Mouse (Mus musculus) midbrain, embryonic 12.5 days (tissue): ENCODE measurements around the gene Sel1l. TPM values are rescaled to one million over a fixed set of nuclear protein-coding genes. Genes with fewer than 3 reads are reported as not detected.

ENCODE experiments used
- ATAC-seq: fragments of 200-750 bp; cut with Nextera tagmentation; 2 replicates; pipeline ENCODE4 v1.8.0; 2017; ENCODE audit warnings: low read depth, moderate TSS enrichment, moderate library complexity; ENCODE audit not compliant: low FRiP score
- H3K27ac ChIP-seq: fragments of 300-500 bp; sonication (generic); replicated peaks from 2 replicates; pipeline ENCODE4 v1.5.1; 2016; ENCODE audit warnings: mild to moderate bottlenecking
- H3K27me3 ChIP-seq: fragments of 300-500 bp; sonication (generic); 2 replicates; pipeline ENCODE4 v1.6.1; 2016; ENCODE audit warnings: mild to moderate bottlenecking
- H3K36me3 ChIP-seq: fragments of 300-500 bp; sonication (generic); 2 replicates; pipeline ENCODE4 v1.6.1; 2016
- H3K4me1 ChIP-seq: fragments of 300-500 bp; sonication (generic); 2 replicates; pipeline ENCODE4 v1.6.1; 2016
- H3K4me2 ChIP-seq: fragments of 300-500 bp; sonication (generic); replicated peaks from 2 replicates; pipeline ENCODE4 v1.6.1; 2016; ENCODE audit warnings: mild to moderate bottlenecking, moderate library complexity
- H3K4me3 ChIP-seq: fragments of 300-500 bp; sonication (generic); 2 replicates; pipeline ENCODE4 v1.5.1; 2016; ENCODE audit warnings: mild to moderate bottlenecking
- H3K9ac ChIP-seq: fragments of 300-500 bp; sonication (generic); replicated peaks from 2 replicates; pipeline ENCODE4 v1.6.1; 2016; ENCODE audit warnings: mild to moderate bottlenecking, moderate library complexity
- H3K9me3 ChIP-seq: fragments of 300-500 bp; sonication (generic); 2 replicates; pipeline ENCODE4 v1.6.1; 2016; ENCODE audit warnings: mild to moderate bottlenecking
- WGBS: fragments of 180-500 bp; shearing (Covaris S2); methylation state at CpG from one replicate; pipeline ENCODE4 v1.1.7; 2016; 5-methylcytosine and 5-hydroxymethylcytosine counted together
- polyA plus RNA-seq: library from polyadenylated mRNA; unstranded; fragments of >200 nt; fragmentation: Nextera tagmentation; extraction: Ambion mirVana; gene quantifications from 2 replicates; pipeline ENCODE4 v1.2.1, GENCODE M21; 2016

Sel1l gene
- polyA plus RNA-seq, 1 experiment from 2014 or later, result 74.3 TPM

- Histone ChIP-seq H3K27me3 (no peaks in the 10 kb centered on the region), H3K27ac (no peak overlapping the region), H3K36me3 (peaks cover 82% of the 10 kb centered on the region), H3K4me1 (no peaks in the 10 kb centered on the region), H3K4me2 (no peak overlapping the region), H3K9me3 (no peaks in the 10 kb centered on the region), H3K9ac (no peak overlapping the region), H3K4me3 (no peak overlapping the region)
- ATAC-seq, result 0 out of 2 replicates have a peak, but pooled peaks have one; percentile 41
- 92% methylated on average over 11 of the region's 11 CpGs for WGBS
Observed at GRCm38 (mm10) chr12:91815552-91815951, 33.4 kb downstream of the Sel1l start.

DNA sequence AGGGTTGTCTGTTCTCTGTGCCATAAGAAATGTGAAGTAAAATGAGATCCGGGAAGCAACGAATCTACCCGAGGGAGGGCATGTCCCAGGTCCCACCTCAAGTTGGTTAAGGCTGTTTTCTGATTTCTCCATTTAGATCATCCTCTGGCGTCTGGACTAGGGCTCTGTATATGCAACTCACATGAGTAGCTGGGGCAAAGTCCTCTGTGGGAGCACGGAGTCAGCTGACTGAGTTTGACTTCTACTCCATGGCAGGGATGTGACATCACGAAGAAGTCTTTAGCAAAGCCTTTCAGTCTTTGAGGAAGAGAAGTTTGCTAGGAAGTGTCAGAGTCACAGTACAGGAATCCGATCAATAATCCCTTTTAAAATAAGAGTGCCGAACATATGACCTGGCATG is 40.0 kb downstream of the Sel1l start:
- Histone ChIP-seq H3K4me3 (no peak overlapping the region), H3K27ac (no peak overlapping the region), H3K4me1 (no peaks in the 10 kb centered on the region), H3K9me3 (no peaks in the 10 kb centered on the region), H3K36me3 (peaks cover 60% of the 10 kb centered on the region), H3K4me2 (no peak overlapping the region), H3K9ac (no peak overlapping the region), H3K27me3 (no peaks in the 10 kb centered on the region)
- ATAC-seq, result no peak
- 92% methylated on average over 8 of the region's 8 CpGs for WGBS

GRCm38 (mm10) chr12:91807761-91808160 is 41.2 kb downstream of the Sel1l start:
- ATAC-seq, result no peak
- peaks cover 49% of the 10 kb centered on the region for H3K36me3 ChIP-seq
- 94% methylated on average over 6 of the region's 6 CpGs for WGBS

GRCm38 (mm10) chr12:91807095-91807494 is 41.9 kb downstream of the Sel1l start:
- H3K9me3 ChIP-seq, result no peaks in the 10 kb centered on the region
- ATAC-seq, result no peak

More at GRCm38 (mm10) chr12:91807761-91808160, 41.2 kb downstream of the Sel1l start:
- Histone ChIP-seq H3K27ac (no peak overlapping the region), H3K27me3 (no peaks in the 10 kb centered on the region), H3K4me3 (no peak overlapping the region), H3K9me3 (no peaks in the 10 kb centered on the region), H3K4me1 (no peaks in the 10 kb centered on the region), H3K9ac (no peak overlapping the region), H3K4me2 (no peak overlapping the region)

DNA sequence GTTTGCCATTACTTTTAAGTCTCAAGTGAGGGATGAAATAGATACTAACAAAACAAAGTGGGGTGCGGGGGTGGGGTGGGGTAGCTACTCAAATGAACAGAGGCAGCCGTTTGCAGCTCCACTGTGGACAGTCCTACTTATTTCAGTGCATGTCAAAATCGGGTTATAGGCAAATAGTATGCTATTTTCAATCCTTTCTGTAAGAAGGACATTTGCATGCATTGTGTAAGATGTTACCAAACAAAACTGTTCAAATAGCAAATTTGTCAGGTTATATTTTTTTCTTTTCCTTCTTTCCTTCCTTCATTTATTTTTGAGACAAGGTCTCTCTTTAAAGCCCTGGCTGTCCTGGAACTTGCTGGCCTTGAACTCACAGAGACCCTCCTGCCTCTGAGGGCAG is 44.7 kb downstream of the Sel1l start:
- 84% methylated on average over 3 of the region's 3 CpGs for WGBS
- Histone ChIP-seq H3K36me3 (peaks cover 16% of the 10 kb centered on the region), H3K4me1 (no peaks in the 10 kb centered on the region), H3K9ac (no peak overlapping the region), H3K9me3 (no peaks in the 10 kb centered on the region), H3K27ac (no peak overlapping the region), H3K4me3 (no peak overlapping the region), H3K27me3 (peaks cover 5% of the 10 kb centered on the region; the same call in 1 of the 2 replicates), H3K4me2 (no peak overlapping the region)
- ATAC-seq, result no peak

More at GRCm38 (mm10) chr12:91807095-91807494, 41.9 kb downstream of the Sel1l start:
- Histone ChIP-seq H3K4me3 (no peak overlapping the region), H3K4me2 (no peak overlapping the region), H3K27ac (no peak overlapping the region), H3K27me3 (no peaks in the 10 kb centered on the region), H3K9ac (no peak overlapping the region), H3K36me3 (peaks cover 43% of the 10 kb centered on the region), H3K4me1 (no peaks in the 10 kb centered on the region)
- WGBS, result 92% methylated on average over 11 of the region's 11 CpGs

GRCm38 (mm10) chr12:91803207-91803932 is 45.6 kb downstream of the Sel1l start:
- no peaks in the 10 kb centered on the region for H3K4me1 ChIP-seq
- H3K4me2 ChIP-seq, result no peak overlapping the region
- H3K27me3 ChIP-seq, result peaks cover 5% of the 10 kb centered on the region; the same call in 1 of the 2 replicates
- ATAC-seq, result no peak
- WGBS, result 76% methylated on average over 13 of the region's 13 CpGs
- peaks cover 7% of the 10 kb centered on the region for H3K36me3 ChIP-seq
- no peaks in the 10 kb centered on the region for H3K9me3 ChIP-seq
- no peak overlapping the region for H3K4me3 ChIP-seq
- H3K9ac ChIP-seq, result no peak overlapping the region
- no peak overlapping the region for H3K27ac ChIP-seq

- Histone ChIP-seq H3K27me3 (peaks cover 5% of the 10 kb centered on the region; the same call in 1 of the 2 replicates), H3K36me3 (peaks cover 1% of the 10 kb centered on the region; the same call in 1 of the 2 replicates), H3K4me2 (no peak overlapping the region), H3K9ac (no peak overlapping the region), H3K9me3 (no peaks in the 10 kb centered on the region), H3K27ac (no peak overlapping the region), H3K4me1 (no peaks in the 10 kb centered on the region), H3K4me3 (no peak overlapping the region)
- WGBS, result 82% methylated on average over 12 of the region's 12 CpGs
- 0 out of 2 replicates have a peak, but pooled peaks have one; percentile 21 for ATAC-seq
Observed at GRCm38 (mm10) chr12:91802586-91803206, 46.3 kb downstream of the Sel1l start.

- ATAC-seq, result no peak
- Histone ChIP-seq H3K4me2 (no peak overlapping the region), H3K27ac (no peak overlapping the region), H3K9ac (no peak overlapping the region), H3K27me3 (peaks cover 5% of the 10 kb centered on the region; the same call in 1 of the 2 replicates), H3K4me3 (no peak overlapping the region), H3K4me1 (no peaks in the 10 kb centered on the region), H3K9me3 (no peaks in the 10 kb centered on the region), H3K36me3 (no peaks in the 10 kb centered on the region)
- WGBS, result 69% methylated on average over 6 of the region's 6 CpGs
Observed at GRCm38 (mm10) chr12:91800861-91801385, 48.0 kb downstream of the Sel1l start.

DNA sequence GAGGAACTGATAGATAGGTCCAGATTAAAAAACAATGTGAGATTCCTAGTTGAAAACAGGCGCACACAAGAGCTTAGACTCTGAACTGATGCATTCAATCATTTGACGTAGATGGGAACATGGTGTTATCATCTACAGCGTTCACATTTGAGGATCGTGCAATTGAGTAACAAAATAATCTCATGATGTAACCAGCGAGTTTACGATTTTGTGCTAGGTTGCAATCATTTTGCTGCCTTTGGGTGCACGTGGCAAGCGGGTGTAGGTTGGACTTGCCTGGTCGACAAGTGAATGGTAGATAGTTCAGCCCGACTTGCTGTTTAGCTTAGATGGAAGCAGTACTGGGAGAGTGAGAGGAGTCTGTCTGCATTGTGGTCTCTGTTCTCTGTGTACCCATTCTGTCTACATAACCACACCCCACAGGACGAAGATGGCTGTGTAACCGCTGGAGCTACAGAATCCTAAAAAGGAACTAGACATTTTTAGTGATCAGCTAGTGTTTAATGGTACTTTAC is 49.1 kb downstream of the Sel1l start:
- Histone ChIP-seq H3K9ac (no peak overlapping the region), H3K4me3 (no peak overlapping the region), H3K36me3 (no peaks in the 10 kb centered on the region), H3K27ac (no peak overlapping the region), H3K4me2 (no peak overlapping the region), H3K4me1 (no peaks in the 10 kb centered on the region), H3K9me3 (no peaks in the 10 kb centered on the region), H3K27me3 (peaks cover 5% of the 10 kb centered on the region; the same call in 1 of the 2 replicates)
- ATAC-seq, result no peak
- WGBS, result 78% methylated on average over 12 of the region's 12 CpGs

DNA sequence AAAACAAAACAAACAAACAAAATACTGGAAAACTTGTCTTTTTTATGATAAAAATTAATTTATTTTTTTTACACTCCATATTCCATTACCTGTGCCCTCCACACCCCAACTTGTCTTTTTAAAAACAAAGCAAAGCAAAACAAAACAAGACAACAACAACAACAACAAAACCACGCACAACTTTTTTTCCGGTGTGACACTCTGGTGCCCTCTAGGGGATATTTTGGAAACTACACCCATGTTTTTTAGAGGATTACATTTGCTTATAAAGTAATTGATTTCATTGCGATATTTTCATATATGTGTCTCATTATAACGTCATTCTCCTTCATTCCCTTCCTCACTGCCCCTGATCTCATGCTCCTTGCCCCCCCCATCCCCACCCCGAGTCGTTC is 49.6 kb downstream of the Sel1l start:
- Histone ChIP-seq H3K9me3 (no peaks in the 10 kb centered on the region), H3K4me2 (no peak overlapping the region), H3K36me3 (no peaks in the 10 kb centered on the region), H3K9ac (no peak overlapping the region), H3K27me3 (peaks cover 5% of the 10 kb centered on the region; the same call in 1 of the 2 replicates), H3K4me1 (no peaks in the 10 kb centered on the region), H3K27ac (no peak overlapping the region), H3K4me3 (no peak overlapping the region)
- WGBS, result 30% methylated on average over 6 of the region's 6 CpGs
- no peak for ATAC-seq

GRCm38 (mm10) chr12:91798720-91799378 is 50.1 kb downstream of the Sel1l start:
- H3K9me3 ChIP-seq, result no peaks in the 10 kb centered on the region
- H3K4me2 ChIP-seq, result no peak overlapping the region
- no peak overlapping the region for H3K9ac ChIP-seq
- ATAC-seq, result peak; percentile 60; the same call in 1 of the 2 replicates
- WGBS, result 78% methylated on average over 6 of the region's 6 CpGs
- no peak overlapping the region for H3K4me3 ChIP-seq
- H3K4me1 ChIP-seq, result no peaks in the 10 kb centered on the region
- H3K27me3 ChIP-seq, result peaks cover 5% of the 10 kb centered on the region; the same call in 1 of the 2 replicates
- H3K36me3 ChIP-seq, result no peaks in the 10 kb centered on the region
- no peak overlapping the region for H3K27ac ChIP-seq
